Mouse (Mus musculus) liver, postnatal 0 days (tissue): ENCODE data around the gene Ppp5c. TPM values are rescaled to one million over a fixed set of nuclear protein-coding genes. Genes with fewer than 3 reads are reported as not detected.
A peak's percentile ranks its signal among the peaks of the same experiment; 100 is the strongest.

ENCODE experiments used
- ATAC-seq: fragments of 200-750 bp; cut with Nextera tagmentation; 2 replicates; pipeline ENCODE4 v1.8.0; 2017; ENCODE audit warnings: mild to moderate bottlenecking, moderate library complexity
- DNase-seq: peaks from one replicate; pipeline ENCODE4 v3.0.0-alpha.2; 2016
- H3K27ac ChIP-seq: fragments of 300-500 bp; sonication (generic); 2 replicates; pipeline ENCODE4 v1.5.1; 2014; ENCODE audit warnings: antibody characterized with exemption, moderate library complexity, mild to moderate bottlenecking, low read depth
- H3K27me3 ChIP-seq: fragments of 300-500 bp; sonication (generic); 2 replicates; pipeline ENCODE4 v1.6.1; 2014; ENCODE audit warnings: low read length, control low read depth, mixed read lengths; ENCODE audit not compliant: insufficient read depth
- H3K36me3 ChIP-seq: fragments of 300-500 bp; sonication (generic); replicated peaks from 2 replicates; pipeline ENCODE4 v1.6.1; 2014; ENCODE audit warnings: mild to moderate bottlenecking, control low read depth, low read length, moderate library complexity, mixed read lengths; ENCODE audit not compliant: insufficient read depth
- H3K4me1 ChIP-seq: fragments of 300-500 bp; sonication (generic); 2 replicates; pipeline ENCODE4 v1.6.1; 2014; ENCODE audit warnings: antibody characterized with exemption, mild to moderate bottlenecking, control low read depth; ENCODE audit not compliant: insufficient read depth
- H3K4me2 ChIP-seq: fragments of 300-500 bp; sonication (generic); 2 replicates; pipeline ENCODE4 v1.6.1; 2014; ENCODE audit warnings: low read depth, mild to moderate bottlenecking, low read length, moderate library complexity, mixed read lengths
- H3K4me3 ChIP-seq: fragments of 300-500 bp; sonication (generic); 2 replicates; pipeline ENCODE4 v1.5.1; 2014; ENCODE audit warnings: low read depth, low read length
- H3K9ac ChIP-seq: fragments of 300-500 bp; sonication (generic); replicated peaks from 2 replicates; pipeline ENCODE4 v1.6.1; 2014; ENCODE audit warnings: mild to moderate bottlenecking, moderate library complexity
- H3K9me3 ChIP-seq: fragments of 300-500 bp; sonication (generic); 2 replicates; pipeline ENCODE4 v1.6.1; 2016; ENCODE audit warnings: mild to moderate bottlenecking, control low read depth, low read length, mixed read lengths
- CTCF ChIP-seq: sonication (generic); IDR thresholded peaks from 2 replicates; pipeline ENCODE4 v1.5.1; 2016; ENCODE audit warnings: antibody characterized with exemption, low read depth
- EP300 ChIP-seq: IDR thresholded peaks from 2 replicates; pipeline ENCODE4 v1.6.1; 2016; ENCODE audit warnings: antibody characterized with exemption, low read depth, mild to moderate bottlenecking
- WGBS: fragments of 180-500 bp; shearing (Covaris S2); extraction: QIAGEN DNeasy Blood & Tissue Kit; methylation state at CpG from one replicate; pipeline ENCODE4 v1.1.7; 2014; ENCODE audit not compliant: insufficient replicate concordance; 5-methylcytosine and 5-hydroxymethylcytosine counted together
- polyA plus RNA-seq: library from polyadenylated mRNA; unstranded; fragments of >200 nt; fragmentation: Nextera tagmentation; extraction: Ambion mirVana; gene quantifications from 2 replicates; pipeline ENCODE4 v1.2.1, GENCODE M21; 2015

Gene Ppp5c
- polyA plus RNA-seq, 1 experiment from 2014 or later, result 32.1 TPM

GRCm38 (mm10) chr7:16992451-16992807 is 35.3 kb downstream of the Ppp5c start, which contains the start of gene Ccdc8:
Gene Ccdc8 (plus strand): TSS chr7:16992708.
- H3K4me2 ChIP-seq, result peak within 1 kb of the TSS; percentile 79
- H3K9ac ChIP-seq, result peak within 1 kb of the TSS; percentile 65; the same call in 1 of the 2 replicates
- TF ChIP-seq EP300 (no peak), CTCF (no peak)
- no peaks in the 10 kb centered on the region for H3K9me3 ChIP-seq
- H3K27ac ChIP-seq, result peak within 1 kb of the TSS; percentile 62
- no peaks in the 10 kb centered on the region for H3K36me3 ChIP-seq
- DNase-seq (no peak), ATAC-seq (no peak)
- H3K4me3 ChIP-seq, result peak within 1 kb of the TSS; percentile 52
- 85% methylated on average over 5 of the region's 5 CpGs for WGBS
- peaks cover 28% of the 10 kb centered on the region for H3K4me1 ChIP-seq
- no peaks in the 10 kb centered on the region for H3K27me3 ChIP-seq

GRCm38 (mm10) chr7:16991681-16992450 is 35.9 kb downstream of the Ppp5c start:
- H3K27ac ChIP-seq, result peak overlapping the region; percentile 13; the same call in 1 of the 2 replicates
- ATAC-seq (no peak; the same call in 1 of the 2 replicates), DNase-seq (no peak)
- TF ChIP-seq CTCF (no peak), EP300 (no peak)
- H3K27me3 ChIP-seq, result no peaks in the 10 kb centered on the region
- peaks cover 28% of the 10 kb centered on the region for H3K4me1 ChIP-seq
- H3K9me3 ChIP-seq, result no peaks in the 10 kb centered on the region
- no peaks in the 10 kb centered on the region for H3K36me3 ChIP-seq
- H3K4me3 ChIP-seq, result no peak overlapping the region
- no peak overlapping the region for H3K4me2 ChIP-seq
- no peak overlapping the region for H3K9ac ChIP-seq
- 52% methylated on average over 18 of the region's 18 CpGs for WGBS

GRCm38 (mm10) chr7:16990006-16990744 is 37.5 kb downstream of the Ppp5c start:
- no peaks in the 10 kb centered on the region for H3K36me3 ChIP-seq
- H3K4me3 ChIP-seq, result no peak overlapping the region
- H3K27me3 ChIP-seq, result no peaks in the 10 kb centered on the region
- ATAC-seq (no peak), DNase-seq (no peak)
- peaks cover 26% of the 10 kb centered on the region for H3K4me1 ChIP-seq
- WGBS, result 17% methylated on average over 15 of the region's 15 CpGs
- H3K27ac ChIP-seq, result peak overlapping the region; percentile 13
- no peak overlapping the region for H3K9ac ChIP-seq
- H3K4me2 ChIP-seq, result peak overlapping the region; percentile 47
- TF ChIP-seq CTCF, result no peak
- no peaks in the 10 kb centered on the region for H3K9me3 ChIP-seq

DNA sequence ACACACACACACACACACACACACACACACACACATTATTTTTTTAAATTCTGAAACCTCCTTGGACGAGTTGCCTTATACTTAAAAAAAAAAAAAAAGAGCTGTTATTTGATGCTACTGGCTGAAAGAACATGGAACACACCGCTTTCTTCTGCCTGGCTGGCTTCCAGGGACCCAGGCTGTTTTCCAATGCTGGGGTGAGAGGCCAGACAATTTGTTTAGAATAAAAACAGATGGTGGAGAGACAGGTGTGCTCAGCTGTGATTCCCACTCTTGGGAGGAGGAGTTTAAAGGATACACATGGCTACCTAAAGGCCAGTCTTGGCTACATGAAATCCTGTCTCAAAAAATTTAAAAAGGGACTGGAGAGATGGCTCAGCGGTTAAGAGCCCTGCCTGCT is 39.3 kb downstream of the Ppp5c start:
- ATAC-seq (no peak), DNase-seq (no peak)
- no peak overlapping the region for H3K4me2 ChIP-seq
- TF ChIP-seq CTCF (no peak), EP300 (no peak)
- no peaks in the 10 kb centered on the region for H3K9me3 ChIP-seq
- no peak overlapping the region for H3K4me3 ChIP-seq
- peaks cover 9% of the 10 kb centered on the region for H3K4me1 ChIP-seq
- 57% methylated on average over 3 of the region's 3 CpGs for WGBS
- no peaks in the 10 kb centered on the region for H3K27me3 ChIP-seq
- H3K36me3 ChIP-seq, result no peaks in the 10 kb centered on the region
- no peak overlapping the region for H3K9ac ChIP-seq
- H3K27ac ChIP-seq, result no peak overlapping the region

DNA sequence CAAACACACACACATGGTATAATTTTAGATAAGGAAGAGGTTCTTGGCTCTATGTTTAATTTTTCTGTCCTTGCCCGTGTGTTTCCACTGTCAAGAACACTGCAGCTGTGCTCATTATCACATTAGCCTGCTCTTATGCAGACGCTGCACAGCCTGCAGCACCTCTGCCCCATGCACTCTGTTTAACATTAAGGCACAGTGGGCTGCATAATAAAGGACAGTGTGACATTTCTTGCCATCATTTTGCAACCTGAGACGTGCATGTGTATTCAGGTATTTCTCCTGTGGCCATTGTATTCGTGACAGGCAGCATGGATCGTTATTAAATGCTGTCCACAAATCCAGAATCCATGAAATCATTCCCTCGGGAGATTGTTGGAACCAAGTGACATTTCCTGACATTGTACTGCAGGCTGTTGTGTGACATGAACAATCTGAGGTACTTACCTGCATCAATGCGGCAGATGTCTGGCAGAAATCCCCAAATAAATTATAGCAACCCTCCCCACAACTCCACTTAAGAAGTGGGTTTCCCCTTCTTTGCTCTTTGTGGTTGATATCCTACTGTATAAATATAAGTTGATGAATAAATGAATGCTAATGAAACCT is 40.1 kb downstream of the Ppp5c start:
- ATAC-seq (no peak), DNase-seq (no peak)
- WGBS, result 68% methylated on average over 7 of the region's 7 CpGs

DNA sequence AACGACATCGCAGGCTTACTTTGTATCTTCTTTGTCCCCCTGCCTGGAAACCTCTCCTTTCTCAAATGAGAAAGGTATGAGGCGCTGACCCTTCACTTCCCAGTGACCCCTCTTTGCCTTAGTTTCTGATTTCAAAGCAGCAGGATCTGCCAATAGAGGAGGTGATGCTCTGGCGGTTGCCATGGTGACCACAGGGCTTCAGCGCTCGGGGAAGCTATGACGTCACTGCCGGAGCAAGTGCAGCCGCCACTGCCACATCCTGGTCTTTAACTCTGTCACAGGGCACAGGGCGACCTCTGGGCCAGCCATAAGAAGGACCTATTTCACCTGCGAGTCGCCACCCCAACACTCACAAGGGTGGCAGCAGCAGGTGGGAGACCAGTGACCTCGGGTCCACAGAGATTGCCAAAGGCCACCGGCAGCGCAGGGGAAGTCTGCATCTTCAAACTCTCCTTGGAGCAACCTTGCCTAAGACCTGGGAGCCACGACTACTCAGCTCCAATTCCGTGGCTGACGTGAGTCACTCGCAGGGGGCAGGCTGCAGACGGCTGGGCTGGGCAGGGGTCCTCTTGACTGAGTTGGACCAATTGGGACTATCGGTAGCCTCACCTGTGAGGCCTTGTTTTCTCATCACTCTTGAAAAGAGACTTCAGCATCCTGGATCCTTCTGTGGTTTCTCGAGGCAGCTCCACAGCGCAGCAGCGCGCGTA is 44.7 kb downstream of the Ppp5c start, which contains the start of gene Gm42372:
Gm42372 (plus strand) TSS at position 228 of the 710 bp plus-strand sequence.
- peak; percentile 61 for DNase-seq
- Histone ChIP-seq H3K27ac (no peak within 1 kb of the TSS), H3K27me3 (no peaks in the 10 kb centered on the region), H3K36me3 (no peaks in the 10 kb centered on the region), H3K4me1 (peaks cover 8% of the 10 kb centered on the region), H3K4me3 (no peak within 1 kb of the TSS), H3K9ac (no peak within 1 kb of the TSS), H3K4me2 (no peak within 1 kb of the TSS), H3K9me3 (no peaks in the 10 kb centered on the region)
- TF ChIP-seq CTCF, result no peak
- TF ChIP-seq EP300, result no peak
- peak; percentile 49 for ATAC-seq
- 35% methylated on average over 26 of the region's 26 CpGs for WGBS

More for the DNA sequence above, 40.1 kb downstream of the Ppp5c start:
- H3K4me3 ChIP-seq, result no peak overlapping the region
- H3K9ac ChIP-seq, result no peak overlapping the region
- no peak overlapping the region for H3K27ac ChIP-seq
- peaks cover 7% of the 10 kb centered on the region for H3K4me1 ChIP-seq
- H3K27me3 ChIP-seq, result no peaks in the 10 kb centered on the region
- H3K9me3 ChIP-seq, result no peaks in the 10 kb centered on the region
- no peak overlapping the region for H3K4me2 ChIP-seq
- H3K36me3 ChIP-seq, result no peaks in the 10 kb centered on the region
- TF ChIP-seq CTCF, result no peak
- no peak for TF ChIP-seq EP300
